Mouse (Mus musculus) neural tube, embryonic 14.5 days (tissue): ENCODE results near the gene Kifc3. TPM values are rescaled to one million over a fixed set of nuclear protein-coding genes. Genes with fewer than 3 reads are reported as not detected.

Experiments used
- ATAC-seq: fragments of 200-750 bp; cut with Nextera tagmentation; 2 replicates; pipeline ENCODE4 v1.8.0; 2017; ENCODE audit warnings: low read depth, mild to moderate bottlenecking, moderate TSS enrichment, moderate library complexity
- H3K27ac ChIP-seq: fragments of 300-500 bp; sonication (generic); 2 replicates; pipeline ENCODE4 v1.5.1; 2014; ENCODE audit warnings: low read depth, mild to moderate bottlenecking, control low read depth, low read length, moderate library complexity, mixed read lengths
- H3K27me3 ChIP-seq: fragments of 300-500 bp; sonication (generic); 2 replicates; pipeline ENCODE4 v1.6.1; 2014; ENCODE audit warnings: low read length; ENCODE audit not compliant: control insufficient read depth, insufficient read depth
- H3K36me3 ChIP-seq: fragments of 300-500 bp; sonication (generic); 2 replicates; pipeline ENCODE4 v1.6.1; 2014; ENCODE audit warnings: low read length, mixed read lengths; ENCODE audit not compliant: control insufficient read depth, insufficient read depth
- H3K4me1 ChIP-seq: fragments of 300-500 bp; sonication (generic); 2 replicates; pipeline ENCODE4 v1.6.1; 2014; ENCODE audit warnings: low read length; ENCODE audit not compliant: control insufficient read depth, insufficient read depth
- H3K4me2 ChIP-seq: fragments of 300-500 bp; sonication (generic); 2 replicates; pipeline ENCODE4 v1.6.1; 2014; ENCODE audit warnings: mild to moderate bottlenecking, low read depth, low read length, control low read depth
- H3K4me3 ChIP-seq: fragments of 300-500 bp; sonication (generic); 2 replicates; pipeline ENCODE4 v1.5.1; 2014; ENCODE audit warnings: low read depth, low read length, control low read depth, mixed read lengths
- H3K9ac ChIP-seq: fragments of 300-500 bp; sonication (generic); replicated peaks from 2 replicates; pipeline ENCODE4 v1.6.1; 2014; ENCODE audit warnings: low read depth, mild to moderate bottlenecking, control low read depth, low read length, mixed read lengths
- H3K9me3 ChIP-seq: fragments of 300-500 bp; sonication (generic); 2 replicates; pipeline ENCODE4 v1.6.1; 2016; ENCODE audit warnings: low read length; ENCODE audit not compliant: control insufficient read depth
- WGBS: fragments of 180-500 bp; shearing (Covaris S2); extraction: QIAGEN DNeasy Blood & Tissue Kit; methylation state at CpG from one replicate; pipeline ENCODE4 v1.1.7; 2014; 5-methylcytosine and 5-hydroxymethylcytosine counted together
- polyA plus RNA-seq: library from polyadenylated mRNA; unstranded; fragments of >200 nt; fragmentation: Nextera tagmentation; extraction: Ambion mirVana; gene quantifications from 2 replicates; pipeline ENCODE4 v1.2.1, GENCODE M21; 2014

Kifc3 gene
- polyA plus RNA-seq, 1 experiment from 2014 or later: 15.9 TPM

DNA sequence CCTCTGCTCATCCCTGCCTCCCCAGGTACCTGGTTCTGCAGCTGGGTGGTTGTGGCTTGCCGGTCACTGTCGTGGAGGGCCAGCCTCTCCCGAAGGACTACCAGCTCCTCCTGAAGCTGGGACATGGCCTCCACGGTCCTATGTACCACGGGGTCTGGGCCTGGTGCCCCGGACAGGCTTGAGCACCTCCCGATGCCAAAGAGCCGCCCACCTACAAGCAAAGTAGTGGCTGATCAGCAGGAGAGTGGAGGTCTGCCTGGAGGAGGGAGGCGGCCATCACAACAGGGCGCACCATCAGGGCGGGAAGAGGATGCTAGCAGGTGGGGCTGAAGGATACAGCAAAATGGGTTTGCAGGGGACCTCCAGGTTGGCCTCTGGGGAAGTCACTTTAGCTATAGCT, 76.1 kb downstream of the Kifc3 start:
- Histone ChIP-seq H3K4me1 (no peaks in the 10 kb centered on the region), H3K4me2 (no peak overlapping the region), H3K4me3 (no peak overlapping the region), H3K27me3 (no peaks in the 10 kb centered on the region), H3K9me3 (no peaks in the 10 kb centered on the region), H3K27ac (no peak overlapping the region), H3K36me3 (no peaks in the 10 kb centered on the region), H3K9ac (no peak overlapping the region)
- ATAC-seq: no peak
- 91% methylated on average over 11 of the region's 11 CpGs for WGBS

DNA sequence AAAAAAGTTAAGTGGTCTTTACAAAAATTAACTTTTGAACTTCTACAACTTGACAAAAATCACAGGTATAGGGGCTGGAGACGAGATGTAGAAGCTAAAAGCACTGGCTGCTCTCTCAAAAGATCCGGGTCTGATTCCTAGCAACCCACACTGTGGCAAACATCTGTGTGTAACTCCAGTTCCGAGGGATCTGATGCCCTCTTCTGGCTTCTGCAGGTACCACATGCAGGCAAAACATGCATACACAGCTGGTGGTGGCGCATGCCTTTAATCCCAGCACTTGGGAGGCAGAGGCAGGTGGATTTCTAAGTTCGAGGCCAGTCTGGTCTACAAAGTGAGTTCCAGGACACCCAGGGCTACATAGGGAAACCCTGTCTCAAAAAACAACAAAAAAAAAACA, 79.2 kb downstream of the Kifc3 start:
- Histone ChIP-seq H3K9ac (no peak overlapping the region), H3K36me3 (no peaks in the 10 kb centered on the region), H3K4me3 (no peak overlapping the region), H3K4me1 (no peaks in the 10 kb centered on the region), H3K9me3 (no peaks in the 10 kb centered on the region), H3K4me2 (no peak overlapping the region), H3K27ac (no peak overlapping the region), H3K27me3 (no peaks in the 10 kb centered on the region)
- WGBS: 91% methylated on average over 5 of the region's 5 CpGs
- no peak for ATAC-seq

DNA sequence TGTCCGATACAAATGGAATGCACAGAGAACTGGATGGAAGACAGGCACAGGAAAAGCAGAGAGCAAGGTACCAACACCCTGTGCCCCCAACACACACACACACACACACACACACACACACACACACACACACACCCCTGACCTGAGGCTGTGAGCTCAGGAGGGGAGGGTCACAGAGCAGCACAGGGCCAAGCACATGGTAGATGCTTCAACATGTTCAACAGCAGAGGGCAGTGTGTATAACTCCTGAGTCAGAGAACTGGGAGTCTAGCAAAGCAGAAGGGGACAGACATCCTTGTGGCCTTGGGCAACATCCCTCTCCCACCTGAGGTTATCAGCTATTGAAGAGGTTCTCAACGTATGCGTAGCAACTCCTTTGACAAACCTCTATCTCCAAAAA, 88.9 kb downstream of the Kifc3 start:
- no peak overlapping the region for H3K4me2 ChIP-seq
- H3K27me3 ChIP-seq: no peaks in the 10 kb centered on the region
- no peak overlapping the region for H3K9ac ChIP-seq
- H3K36me3 ChIP-seq: 0 out of 2 replicates have a peak, but pooled peaks cover 5% of the 10 kb centered on the region
- ATAC-seq: peak; percentile 78; the same call in 1 of the 2 replicates
- no peaks in the 10 kb centered on the region for H3K4me1 ChIP-seq
- no peak overlapping the region for H3K4me3 ChIP-seq
- H3K27ac ChIP-seq: no peak overlapping the region
- WGBS: 68% methylated on average over 3 of the region's 3 CpGs
- no peaks in the 10 kb centered on the region for H3K9me3 ChIP-seq

- Histone ChIP-seq H3K4me1 (no peaks in the 10 kb centered on the region), H3K27me3 (no peaks in the 10 kb centered on the region), H3K27ac (no peak overlapping the region), H3K9ac (no peak overlapping the region), H3K9me3 (no peaks in the 10 kb centered on the region), H3K4me3 (no peak overlapping the region), H3K4me2 (no peak overlapping the region), H3K36me3 (peaks cover 6% of the 10 kb centered on the region; the same call in 1 of the 2 replicates)
- WGBS: 74% methylated on average over 4 of the region's 4 CpGs
- ATAC-seq: no peak
These were observed 89.5 kb downstream of the Kifc3 start for GRCm38 (mm10) chr8:95113108-95113507.

- WGBS: 88% methylated on average over 3 of the region's 3 CpGs
- Histone ChIP-seq H3K4me3 (no peak overlapping the region), H3K4me2 (no peak overlapping the region), H3K9me3 (no peaks in the 10 kb centered on the region), H3K27ac (no peak overlapping the region), H3K4me1 (no peaks in the 10 kb centered on the region), H3K9ac (no peak overlapping the region), H3K27me3 (no peaks in the 10 kb centered on the region), H3K36me3 (peaks cover 10% of the 10 kb centered on the region; the same call in 1 of the 2 replicates)
- no peak for ATAC-seq
These were observed 90.0 kb downstream of the Kifc3 start for GRCm38 (mm10) chr8:95112594-95112993.

GRCm38 (mm10) chr8:95107306-95107705, 95.3 kb downstream of the Kifc3 start:
- Histone ChIP-seq H3K36me3 (peaks cover 18% of the 10 kb centered on the region; the same call in 1 of the 2 replicates), H3K27ac (no peak overlapping the region), H3K27me3 (no peaks in the 10 kb centered on the region), H3K4me2 (no peak overlapping the region), H3K4me3 (no peak overlapping the region), H3K9ac (no peak overlapping the region), H3K9me3 (no peaks in the 10 kb centered on the region), H3K4me1 (no peaks in the 10 kb centered on the region)
- no peak for ATAC-seq
- 92% methylated on average over 13 of the region's 13 CpGs for WGBS

GRCm38 (mm10) chr8:95101972-95102371, 100.6 kb downstream of the Kifc3 start:
- H3K36me3 ChIP-seq: peaks cover 48% of the 10 kb centered on the region
- ATAC-seq: no peak

DNA sequence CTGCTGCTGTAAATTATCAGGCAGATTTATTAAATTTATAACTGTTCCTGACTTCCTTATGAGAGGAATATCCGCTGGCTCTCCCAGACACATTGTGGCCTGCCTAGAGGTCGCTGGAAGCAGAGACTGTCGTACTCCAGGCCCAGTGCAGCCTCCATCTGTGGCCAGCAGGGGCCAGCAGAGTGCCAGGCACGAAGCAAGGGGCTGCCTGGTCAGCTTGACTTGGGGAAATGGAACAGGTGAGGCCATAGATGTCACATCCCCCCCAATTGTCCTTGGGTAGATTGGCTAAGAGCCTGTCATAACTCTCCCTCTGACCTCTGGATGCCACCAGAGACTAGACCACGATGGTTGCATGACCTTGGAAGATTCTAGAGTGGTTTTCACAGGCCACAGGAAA, 103.6 kb downstream of the Kifc3 start:
- ATAC-seq: peak; percentile 77
- Histone ChIP-seq H3K4me1 (no peaks in the 10 kb centered on the region), H3K9me3 (no peaks in the 10 kb centered on the region), H3K4me2 (no peak overlapping the region), H3K27me3 (no peaks in the 10 kb centered on the region), H3K4me3 (no peak overlapping the region), H3K9ac (no peak overlapping the region), H3K36me3 (peaks cover 67% of the 10 kb centered on the region), H3K27ac (no peak overlapping the region)
- 23% methylated on average over 5 of the region's 5 CpGs for WGBS

More at GRCm38 (mm10) chr8:95101972-95102371, 100.6 kb downstream of the Kifc3 start:
- Histone ChIP-seq H3K4me3 (no peak overlapping the region), H3K4me2 (no peak overlapping the region), H3K9ac (no peak overlapping the region), H3K27me3 (no peaks in the 10 kb centered on the region), H3K27ac (no peak overlapping the region), H3K9me3 (no peaks in the 10 kb centered on the region), H3K4me1 (no peaks in the 10 kb centered on the region)
- 85% methylated on average over 4 of the region's 4 CpGs for WGBS

- no peak overlapping the region for H3K9ac ChIP-seq
- WGBS: 92% methylated on average over 4 of the region's 4 CpGs
- no peak overlapping the region for H3K27ac ChIP-seq
- H3K4me2 ChIP-seq: no peak overlapping the region
- ATAC-seq: no peak
- peaks cover 65% of the 10 kb centered on the region for H3K36me3 ChIP-seq
- H3K4me3 ChIP-seq: no peak overlapping the region
- H3K9me3 ChIP-seq: no peaks in the 10 kb centered on the region
- H3K4me1 ChIP-seq: no peaks in the 10 kb centered on the region
- H3K27me3 ChIP-seq: no peaks in the 10 kb centered on the region
These were observed 109.0 kb downstream of the Kifc3 start for GRCm38 (mm10) chr8:95093574-95093973.
